Mouse (Mus musculus) natural killer cell, adult 2 months (primary cell): ENCODE data around the gene Cflar.
A peak's percentile ranks its signal among the peaks of the same experiment; 100 is the strongest.
"Not testable (repeated sequence)": the region's sequence is repeated elsewhere in the genome, so short reads cannot be mapped to it uniquely, and the experiment has no call there.

Experiments
- DNase-seq, 2 experiments: peaks; one replicate each; pipeline ENCODE4 v3.0.0; 2022; ENCODE audit warnings: low spot score in 2 of 2

Cflar gene

GRCm38 (mm10) chr1:58711365-58712016, at the start of gene Cflar:
TSS of gene Cflar (plus strand) at chr1:58711508.
- DNase-seq = peak; percentile 75 to 81

GRCm38 (mm10) chr1:58662671-58663070, 48.6 kb upstream of the Cflar start:
- DNase-seq = not testable (repeated sequence)

- not testable (repeated sequence) for DNase-seq
Observed at GRCm38 (mm10) chr1:58663365-58663764, 47.9 kb upstream of the Cflar start.

- no peak for DNase-seq
Observed at GRCm38 (mm10) chr1:58668191-58668590, 43.1 kb upstream of the Cflar start.

GRCm38 (mm10) chr1:58669635-58670034, 41.7 kb upstream of the Cflar start:
- not testable (repeated sequence) for DNase-seq

GRCm38 (mm10) chr1:58672116-58672515, 39.2 kb upstream of the Cflar start:
- no peak for DNase-seq

- no peak for DNase-seq
Observed at GRCm38 (mm10) chr1:58675011-58675410, 36.3 kb upstream of the Cflar start.

- DNase-seq = peak in 1 of 2 experiments; percentile 49
Observed at GRCm38 (mm10) chr1:58677575-58677974, 33.7 kb upstream of the Cflar start.

GRCm38 (mm10) chr1:58678412-58678811, 32.9 kb upstream of the Cflar start:
- DNase-seq = not testable (repeated sequence)

GRCm38 (mm10) chr1:58689426-58689825, 21.9 kb upstream of the Cflar start:
- DNase-seq = no peak

GRCm38 (mm10) chr1:58690006-58690744, 21.1 kb upstream of the Cflar start:
- DNase-seq = no peak

GRCm38 (mm10) chr1:58690834-58691488, 20.3 kb upstream of the Cflar start:
- not testable (repeated sequence) for DNase-seq

GRCm38 (mm10) chr1:58691718-58692117, 19.6 kb upstream of the Cflar start:
- DNase-seq = not testable (repeated sequence)

- DNase-seq = no peak
Observed at GRCm38 (mm10) chr1:58693696-58694095, 17.6 kb upstream of the Cflar start.

- not testable (repeated sequence) for DNase-seq
Observed at GRCm38 (mm10) chr1:58695810-58696209, 15.5 kb upstream of the Cflar start, which contains the start of gene Als2cr12. TSS of gene Als2cr12 (minus strand) at chr1:58695989.

- DNase-seq = not testable (repeated sequence)
Observed at GRCm38 (mm10) chr1:58697607-58698006, 13.7 kb upstream of the Cflar start.

- DNase-seq = no peak
Observed at GRCm38 (mm10) chr1:58698781-58699180, 12.5 kb upstream of the Cflar start.

- no peak for DNase-seq
Observed at GRCm38 (mm10) chr1:58699988-58700387, 11.3 kb upstream of the Cflar start.

- not testable (repeated sequence) for DNase-seq
Observed at GRCm38 (mm10) chr1:58700580-58701162, 10.6 kb upstream of the Cflar start.

- DNase-seq = not testable (repeated sequence)
Observed at GRCm38 (mm10) chr1:58710043-58710442, 1.3 kb upstream of the Cflar start.

- no peak for DNase-seq
Observed at GRCm38 (mm10) chr1:58710711-58711364, 470 bp upstream of the Cflar start.
